8 mouse cellular contexts compared by ENCODE assay signal in genomic region chr12:72085024-72085328, GRCm38 (mm10). TPM values are rescaled to one million over a fixed set of nuclear protein-coding genes. Genes with fewer than 3 reads are reported as not detected.
DNase-seq lines count a peak whose midpoint lies in the region; ATAC-seq and TF ChIP-seq lines count a peak whose summit lies in the region.

No protein-coding gene starts in this region.

- peak overlapping the region; percentile 98 for H3K27ac ChIP-seq in kidney, embryonic 15.5 days
- peak overlapping the region; percentile 96 for H3K27ac ChIP-seq in embryonic facial prominence, embryonic 10.5 days (replicated peaks)
- peak overlapping the region; percentile 77 for H3K27ac ChIP-seq in intestine, embryonic 14.5 days (ENCODE audit: low read depth)
- H3K27ac ChIP-seq in midbrain, postnatal 0 days (ENCODE audit: low read depth, low read length) = peak overlapping the region; percentile 94

- no peaks in the 10 kb centered on the region for H3K27me3 ChIP-seq in kidney, embryonic 15.5 days
- H3K27me3 ChIP-seq in embryonic facial prominence, embryonic 10.5 days (replicated peaks; ENCODE audit: low read depth, poor library complexity, severe bottlenecking) = no peaks in the 10 kb centered on the region
- H3K27me3 ChIP-seq in intestine, embryonic 14.5 days (replicated peaks; ENCODE audit: control insufficient read depth, insufficient read depth, low read length) = no peaks in the 10 kb centered on the region
- no peaks in the 10 kb centered on the region for H3K27me3 ChIP-seq in midbrain, postnatal 0 days (ENCODE audit: insufficient read depth, low read length)

- peak overlapping the region; percentile 76 for H3K9ac ChIP-seq in kidney, embryonic 15.5 days
- peak overlapping the region; percentile 83 for H3K9ac ChIP-seq in intestine, embryonic 14.5 days (ENCODE audit: low read length)
- peak overlapping the region; percentile 83 for H3K9ac ChIP-seq in midbrain, postnatal 0 days (replicated peaks; ENCODE audit: low read length, poor library complexity, severe bottlenecking)

- peak; percentile 37; the same call in 1 of the 2 replicates for ATAC-seq in kidney, embryonic 15.5 days (replicated peaks; ENCODE audit: low FRiP score)
- peak; percentile 33; the same call in 1 of the 2 replicates for ATAC-seq in intestine, embryonic 14.5 days (replicated peaks; ENCODE audit: low FRiP score, low TSS enrichment, low read depth)
- no peak for ATAC-seq in midbrain, postnatal 0 days (ENCODE audit: low FRiP score)

- H3K4me2 ChIP-seq in kidney, embryonic 15.5 days = peak overlapping the region; percentile 95
- peak overlapping the region; percentile 91 for H3K4me2 ChIP-seq in intestine, embryonic 14.5 days (ENCODE audit: low read length)
- H3K4me2 ChIP-seq in midbrain, postnatal 0 days (ENCODE audit: low read depth, low read length, poor library complexity, severe bottlenecking) = peak overlapping the region; percentile 74

- H3K4me1 ChIP-seq in kidney, embryonic 15.5 days = peaks cover 34% of the 10 kb centered on the region
- H3K4me1 ChIP-seq in embryonic facial prominence, embryonic 10.5 days = peaks cover 46% of the 10 kb centered on the region
- peaks cover 21% of the 10 kb centered on the region for H3K4me1 ChIP-seq in intestine, embryonic 14.5 days (replicated peaks; ENCODE audit: control insufficient read depth, insufficient read depth, low read length)
- H3K4me1 ChIP-seq in midbrain, postnatal 0 days (ENCODE audit: insufficient read depth, low read length) = peaks cover 10% of the 10 kb centered on the region; the same call in 1 of the 2 replicates

- no peak for DNase-seq in kidney, postnatal 25 days
- DNase-seq in embryonic facial prominence, embryonic 10.5 days (ENCODE audit: low spot score) = no peak
- DNase-seq in intestine, embryonic 14.5 days (ENCODE audit: low spot score) = no peak
- DNase-seq in midbrain, postnatal 0 days (ENCODE audit: low spot score) = no peak
- DNase-seq in adrenal gland, postnatal 14 days = no peak
- no peak for DNase-seq in right cerebral cortex, postnatal 36 days (ENCODE audit: low spot score in 2 of 2)
- no peak for DNase-seq in natural killer cell, adult 2 months (ENCODE audit: low spot score in 2 of 2)

- H3K9me3 ChIP-seq in kidney, embryonic 15.5 days (replicated peaks) = no peaks in the 10 kb centered on the region
- no peaks in the 10 kb centered on the region for H3K9me3 ChIP-seq in embryonic facial prominence, embryonic 10.5 days
- H3K9me3 ChIP-seq in intestine, embryonic 14.5 days (ENCODE audit: control insufficient read depth, low read length) = no peaks in the 10 kb centered on the region
- H3K9me3 ChIP-seq in midbrain, postnatal 0 days (ENCODE audit: low read length) = no peaks in the 10 kb centered on the region

- 0 out of 2 replicates have a peak, but pooled peaks have one; percentile 10 for TF ChIP-seq CTCF in midbrain, postnatal 0 days (IDR thresholded peaks at IDR 0.05)

- peaks cover 3% of the 10 kb centered on the region for H3K36me3 ChIP-seq in kidney, embryonic 15.5 days
- H3K36me3 ChIP-seq in embryonic facial prominence, embryonic 10.5 days (replicated peaks) = peaks cover 4% of the 10 kb centered on the region
- peaks cover under 1% of the 10 kb centered on the region; the same call in 1 of the 2 replicates for H3K36me3 ChIP-seq in intestine, embryonic 14.5 days (ENCODE audit: control insufficient read depth, insufficient read depth, low read length)
- H3K36me3 ChIP-seq in midbrain, postnatal 0 days (ENCODE audit: insufficient read depth, low read length) = no peaks in the 10 kb centered on the region

- H3K4me3 ChIP-seq in kidney, embryonic 15.5 days (replicated peaks) = peak overlapping the region; percentile 82
- H3K4me3 ChIP-seq in embryonic facial prominence, embryonic 10.5 days = peak overlapping the region; percentile 78
- H3K4me3 ChIP-seq in intestine, embryonic 14.5 days (ENCODE audit: low read depth, low read length) = peak overlapping the region; percentile 73
- peak overlapping the region; percentile 69 for H3K4me3 ChIP-seq in midbrain, postnatal 0 days (ENCODE audit: low read depth, low read length)

- WGBS in kidney, embryonic 15.5 days = under 1% methylated on average over 31 of the region's 31 CpGs
- WGBS in embryonic facial prominence, embryonic 10.5 days = 0% methylated on average over 31 of the region's 31 CpGs
- under 1% methylated on average over 31 of the region's 31 CpGs for WGBS in intestine, embryonic 14.5 days
- under 1% methylated on average over 31 of the region's 31 CpGs for WGBS in midbrain, postnatal 0 days

RNA-seq across cellular contexts. Expression of gene L3hypdh, which starts 0.3 kb away (rescaled TPM):
- polyA plus RNA-seq in kidney, embryonic 15.5 days (2015; fragmentation: Nextera tagmentation; extraction: Ambion mirVana) = 22.4 and 23.7 TPM in 2 replicates
- 10.9 and 11.2 TPM in 2 replicates for polyA plus RNA-seq in embryonic facial prominence, embryonic 10.5 days (2016; fragmentation: Nextera tagmentation; extraction: Ambion mirVana)
- 18.4 and 19.1 TPM in 2 replicates for polyA plus RNA-seq in intestine, embryonic 14.5 days (2014; fragmentation: Nextera tagmentation; extraction: Ambion mirVana)
- 6.9 and 9.0 TPM in 2 replicates for total RNA-seq in midbrain, postnatal 0 days (2014; rRNA removed)
- 13.0 and 13.2 TPM in 2 replicates for polyA plus RNA-seq in midbrain, postnatal 0 days (2015; fragmentation: Nextera tagmentation; extraction: Ambion mirVana)
- total RNA-seq in adrenal gland, postnatal 14 days (2021) = 29.9 and 31.3 TPM in 2 replicates

RNA-seq across cellular contexts. Expression of gene Jkamp, which starts 0.4 kb away (rescaled TPM):
- polyA plus RNA-seq in kidney, embryonic 15.5 days (2015; fragmentation: Nextera tagmentation; extraction: Ambion mirVana) = 83.0 and 86.2 TPM in 2 replicates
- polyA plus RNA-seq in embryonic facial prominence, embryonic 10.5 days (2016; fragmentation: Nextera tagmentation; extraction: Ambion mirVana) = 72.1 and 72.6 TPM in 2 replicates
- polyA plus RNA-seq in intestine, embryonic 14.5 days (2014; fragmentation: Nextera tagmentation; extraction: Ambion mirVana) = 53.2 and 55.2 TPM in 2 replicates
- total RNA-seq in midbrain, postnatal 0 days (2014; rRNA removed) = 89.7 and 93.3 TPM in 2 replicates
- 109 and 115 TPM in 2 replicates for polyA plus RNA-seq in midbrain, postnatal 0 days (2015; fragmentation: Nextera tagmentation; extraction: Ambion mirVana)
- total RNA-seq in adrenal gland, postnatal 14 days (2021) = 38.3 and 41.0 TPM in 2 replicates

RNA-seq across cellular contexts. Expression of gene Gpr135, which starts 14.1 kb away (rescaled TPM):
- 0.57 and 0.85 TPM in 2 replicates for polyA plus RNA-seq in kidney, embryonic 15.5 days (2015; fragmentation: Nextera tagmentation; extraction: Ambion mirVana)
- 0.38 and 0.76 TPM in 2 replicates for polyA plus RNA-seq in embryonic facial prominence, embryonic 10.5 days (2016; fragmentation: Nextera tagmentation; extraction: Ambion mirVana)
- 0.69 and 0.95 TPM in 2 replicates for polyA plus RNA-seq in intestine, embryonic 14.5 days (2014; fragmentation: Nextera tagmentation; extraction: Ambion mirVana)
- 23.4 and 23.5 TPM in 2 replicates for total RNA-seq in midbrain, postnatal 0 days (2014; rRNA removed)
- polyA plus RNA-seq in midbrain, postnatal 0 days (2015; fragmentation: Nextera tagmentation; extraction: Ambion mirVana) = 11.3 and 12.8 TPM in 2 replicates
- total RNA-seq in adrenal gland, postnatal 14 days (2021) = 3.9 and 5.0 TPM in 2 replicates
